Mouse (Mus musculus) MN1 (cell line): ENCODE data around the gene Cacna1c.

Experiments
- DNase-seq: peaks from one replicate; pipeline ENCODE4 v3.0.0-alpha.2; 2016; ENCODE audit warnings: low spot score

Cacna1c gene

DNA sequence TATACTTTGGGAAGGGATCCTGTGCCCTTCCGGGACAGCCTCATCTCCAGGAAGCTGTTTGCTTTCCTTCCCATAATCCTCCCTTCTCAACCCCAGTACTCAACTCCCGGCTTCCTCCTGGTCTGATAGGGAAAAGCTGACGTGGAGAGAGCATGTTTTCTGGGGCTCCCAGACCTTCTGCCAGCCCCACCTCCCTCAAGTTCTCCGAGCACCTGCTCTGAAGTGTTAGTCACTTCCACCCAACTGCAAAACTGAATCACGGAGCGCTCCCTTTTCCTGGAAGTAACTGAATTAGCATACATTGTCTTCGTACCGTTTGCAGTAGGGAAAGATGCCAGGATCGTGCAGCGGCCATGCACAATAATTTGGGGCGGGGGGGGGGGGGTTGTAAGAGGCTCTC lies 393.9 kb downstream of the Cacna1c start:
- peak; percentile 19 for DNase-seq

DNA sequence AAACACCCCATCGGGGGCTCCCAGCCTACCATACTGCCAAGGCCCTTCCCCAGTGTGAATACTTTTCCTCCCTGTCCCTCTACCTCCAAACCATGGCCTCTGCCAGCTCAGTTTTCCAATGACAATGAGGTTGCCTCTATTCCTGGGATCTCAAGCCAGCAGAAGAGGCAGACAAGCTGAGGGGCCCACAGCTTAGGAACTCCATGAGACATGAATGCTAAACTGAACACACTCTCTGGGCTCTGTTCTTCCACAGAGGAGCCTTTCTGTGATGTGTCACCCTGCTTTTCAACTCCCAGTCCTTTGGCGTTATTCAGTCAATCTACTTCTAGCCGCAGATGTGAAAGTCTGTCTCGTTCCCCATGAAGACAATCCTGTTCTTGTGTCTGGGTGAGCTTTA lies 399.8 kb downstream of the Cacna1c start:
- DNase-seq: no peak

DNA sequence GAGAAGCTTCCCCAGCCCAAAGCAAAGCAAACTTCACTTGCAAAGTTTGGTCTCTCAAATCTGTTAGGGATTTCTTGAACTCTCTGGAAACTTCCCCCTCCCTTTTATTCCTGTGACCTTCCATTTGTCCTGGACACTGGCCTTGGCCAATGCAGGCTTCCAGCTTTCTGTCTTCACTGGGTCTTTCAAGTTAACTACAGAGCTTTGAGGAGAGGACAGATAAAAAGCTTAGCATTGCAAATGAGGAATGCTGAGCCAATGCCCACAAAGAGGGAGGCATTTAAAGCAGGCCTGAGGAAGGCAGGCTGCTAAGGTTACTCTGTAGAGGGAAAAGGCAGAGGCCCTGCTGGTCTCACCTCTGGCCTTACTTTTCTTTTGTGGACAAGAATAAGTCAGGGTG lies 400.5 kb downstream of the Cacna1c start:
- DNase-seq: no peak

DNA sequence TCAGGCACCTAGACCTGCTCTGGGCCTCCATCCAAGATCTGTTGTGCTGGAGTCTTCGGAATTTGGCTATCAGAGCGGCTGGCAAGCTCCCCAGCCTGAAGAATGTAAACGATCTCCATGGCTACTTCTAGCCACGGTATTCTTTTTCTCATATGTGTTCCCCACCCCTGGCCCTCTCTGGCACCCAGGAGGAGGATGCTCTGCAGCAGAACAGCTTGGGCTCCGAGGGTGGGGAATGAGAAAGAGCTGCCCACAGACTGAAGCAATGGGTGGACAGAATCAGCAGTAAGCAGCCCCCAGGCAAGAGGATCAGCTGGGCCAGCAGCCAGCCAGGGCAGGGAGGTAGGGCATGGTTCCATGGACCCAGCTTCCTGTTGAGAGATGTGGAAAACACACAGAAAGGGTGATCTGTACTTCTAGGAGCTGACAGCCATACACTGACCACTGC lies 404.3 kb downstream of the Cacna1c start:
- DNase-seq: no peak

DNA sequence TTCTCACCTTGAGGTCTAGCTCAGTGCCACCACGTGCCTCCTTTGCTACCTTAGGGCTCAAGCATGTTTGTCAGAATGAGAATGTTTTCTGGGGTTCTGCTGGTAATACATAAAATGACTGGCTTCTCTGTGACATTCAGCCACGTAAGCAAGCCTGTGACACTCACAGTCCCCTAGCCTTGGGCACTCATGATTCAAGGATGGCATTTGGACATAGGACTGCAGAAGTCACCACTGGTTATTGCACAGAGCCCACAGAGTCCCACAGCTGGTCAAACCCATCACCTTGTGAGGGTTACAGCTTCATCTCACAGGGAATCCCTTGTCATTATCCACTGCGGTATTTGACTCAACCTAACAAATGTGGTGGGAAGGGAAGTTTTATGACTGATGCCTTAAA lies 408.3 kb downstream of the Cacna1c start:
- DNase-seq: no peak

DNA sequence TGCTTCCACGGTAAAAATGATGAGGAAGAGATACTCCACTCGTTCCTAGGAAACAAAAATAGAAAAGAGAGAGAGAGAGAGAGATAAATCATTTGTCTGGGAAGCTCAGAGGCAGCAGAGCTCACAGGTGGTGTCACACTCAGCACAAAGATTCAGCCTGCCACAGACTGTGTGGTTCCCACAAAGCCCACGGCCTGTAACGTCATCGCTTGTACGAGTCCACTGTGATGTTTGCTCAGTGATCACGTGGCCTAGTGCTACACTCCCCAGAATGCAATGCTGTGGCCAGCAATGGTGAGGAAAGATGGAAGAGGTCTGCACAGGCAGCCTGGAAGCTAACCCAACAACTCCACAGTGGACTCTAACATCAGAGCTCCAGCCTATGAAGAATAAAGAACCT lies 415.9 kb downstream of the Cacna1c start:
- DNase-seq: no peak

DNA sequence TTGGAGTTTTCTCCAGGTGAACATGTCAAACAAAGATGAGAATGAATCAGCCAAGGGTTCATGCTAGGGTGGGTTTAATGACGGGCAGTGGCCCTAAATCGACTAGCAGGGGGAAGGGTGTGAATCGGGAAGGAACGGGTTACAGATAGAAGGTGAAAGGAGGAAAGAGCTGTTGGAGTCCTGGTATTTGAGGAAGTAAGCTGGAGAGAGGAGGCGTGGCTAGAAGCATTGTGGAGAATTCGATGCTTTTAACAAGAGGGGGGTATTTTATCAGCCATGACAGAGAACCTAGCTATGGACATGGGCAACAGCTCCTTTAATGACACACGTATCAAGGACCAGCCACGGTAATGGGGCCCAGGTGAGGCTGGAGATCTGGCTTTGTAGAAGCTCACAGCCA lies 417.0 kb downstream of the Cacna1c start:
- DNase-seq: no peak

DNA sequence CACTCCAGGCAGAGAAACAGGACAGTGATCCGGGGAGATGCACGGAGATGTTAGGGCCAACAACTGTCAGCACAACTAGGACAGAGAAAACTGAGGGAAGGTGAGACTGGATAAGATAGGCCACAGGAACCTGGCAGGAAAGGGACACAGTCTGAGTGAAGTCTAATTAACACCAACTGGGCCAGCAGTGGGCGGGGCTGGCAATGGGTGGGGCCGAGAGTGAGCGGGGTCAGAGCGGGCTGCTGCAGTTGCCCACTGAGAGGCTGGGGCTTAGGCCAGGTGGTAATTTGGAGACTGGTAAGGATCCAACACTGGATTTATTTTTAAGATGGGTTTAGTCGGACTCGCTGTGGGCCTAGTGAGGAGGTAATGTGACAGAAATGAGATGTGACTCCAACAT lies 418.8 kb downstream of the Cacna1c start:
- no peak for DNase-seq

DNA sequence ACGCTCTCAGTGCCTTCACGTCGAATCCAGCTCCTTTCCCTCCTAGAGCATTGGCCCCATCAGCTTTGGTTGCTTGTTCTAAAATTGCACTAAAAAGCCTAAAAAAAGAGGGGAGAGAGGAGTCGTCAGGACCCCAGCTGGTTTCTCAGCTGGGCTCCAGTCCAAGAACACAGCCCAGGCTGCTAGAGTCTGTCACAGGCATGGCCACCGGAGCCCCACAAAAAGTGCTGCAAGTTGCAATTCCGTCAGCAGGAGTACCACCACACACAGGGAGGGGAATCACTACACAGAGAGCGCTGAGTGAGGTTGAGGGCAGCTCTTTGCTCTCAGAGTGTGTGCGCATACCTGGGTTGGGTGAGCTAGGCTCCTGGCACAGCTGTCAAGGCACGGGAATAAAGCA lies 419.8 kb downstream of the Cacna1c start:
- DNase-seq: no peak

DNA sequence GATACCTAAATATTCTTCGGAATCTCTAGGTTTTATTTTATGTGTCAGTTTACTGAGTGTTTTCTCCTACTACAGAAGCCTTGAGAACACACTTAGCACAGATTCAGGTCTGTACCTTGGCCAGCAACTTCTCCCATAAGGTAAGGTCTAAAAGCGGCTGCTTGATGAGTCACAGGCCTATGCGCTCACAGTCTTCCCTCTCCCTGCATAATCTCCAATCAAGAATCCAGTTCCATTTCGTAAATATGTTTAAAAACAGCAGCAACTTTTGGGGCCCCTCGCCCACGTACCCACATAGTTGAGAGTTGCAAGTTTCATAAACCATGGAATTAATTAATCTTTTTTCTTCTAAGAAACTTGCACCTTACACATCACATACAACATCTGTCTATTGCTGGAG lies 423.6 kb downstream of the Cacna1c start:
- DNase-seq: no peak

DNA sequence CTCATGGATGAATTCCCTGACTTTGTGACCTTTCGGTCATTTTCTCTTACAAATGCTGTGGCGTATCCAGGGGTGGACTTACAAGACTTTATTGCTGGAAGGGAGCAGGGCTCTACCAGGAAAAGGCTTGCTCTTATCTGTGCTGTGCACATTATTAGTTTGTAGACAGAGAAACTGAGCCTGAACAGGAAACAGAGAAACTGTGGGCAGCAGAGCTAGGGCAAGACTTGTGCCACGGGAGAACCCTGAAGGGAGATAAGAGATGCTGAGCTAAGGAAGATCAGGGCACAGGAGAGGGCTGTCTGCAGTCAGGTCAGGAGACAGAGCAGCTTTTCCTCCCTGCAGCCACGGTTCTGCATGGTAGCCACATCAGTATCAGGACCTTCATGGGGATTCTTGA lies 425.1 kb downstream of the Cacna1c start:
- DNase-seq: no peak

DNA sequence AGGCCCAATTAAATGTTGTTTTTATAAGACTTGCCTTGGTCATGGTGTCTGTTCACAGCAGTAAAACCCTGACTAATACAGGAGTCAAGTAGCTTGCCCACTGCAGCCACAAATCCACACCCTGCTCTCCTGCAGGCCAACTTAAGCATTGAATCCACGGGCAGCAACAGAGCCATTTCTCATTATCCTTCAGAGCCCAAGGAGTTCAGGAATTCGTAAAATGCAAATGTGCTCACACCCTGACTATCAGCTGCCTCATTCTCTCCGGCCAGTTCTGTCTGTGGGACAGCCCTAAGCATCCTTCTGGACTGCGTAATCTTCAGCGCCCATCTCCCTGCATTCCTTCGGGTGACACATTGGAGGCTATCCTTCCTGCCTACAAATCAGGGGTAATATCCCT lies 425.8 kb downstream of the Cacna1c start:
- no peak for DNase-seq

DNA sequence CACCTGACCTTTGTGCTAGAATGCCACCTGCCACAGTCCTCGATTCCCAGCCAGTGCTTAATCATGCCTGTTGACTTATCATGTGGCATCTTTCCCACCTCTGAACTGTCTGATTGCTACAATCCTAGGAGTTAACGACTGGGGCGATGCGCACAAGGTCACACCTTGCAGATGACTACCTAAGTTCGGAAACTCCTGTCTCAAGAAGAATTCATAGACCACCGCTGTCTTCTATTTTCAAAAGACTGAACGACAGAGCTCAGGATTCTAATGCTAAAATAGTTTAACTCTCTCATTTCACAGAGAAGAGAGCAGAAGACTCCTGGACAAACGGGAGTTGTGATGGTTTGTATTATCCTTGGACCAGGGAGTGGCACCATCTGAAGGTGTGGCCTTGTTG lies 426.4 kb downstream of the Cacna1c start:
- no peak for DNase-seq

DNA sequence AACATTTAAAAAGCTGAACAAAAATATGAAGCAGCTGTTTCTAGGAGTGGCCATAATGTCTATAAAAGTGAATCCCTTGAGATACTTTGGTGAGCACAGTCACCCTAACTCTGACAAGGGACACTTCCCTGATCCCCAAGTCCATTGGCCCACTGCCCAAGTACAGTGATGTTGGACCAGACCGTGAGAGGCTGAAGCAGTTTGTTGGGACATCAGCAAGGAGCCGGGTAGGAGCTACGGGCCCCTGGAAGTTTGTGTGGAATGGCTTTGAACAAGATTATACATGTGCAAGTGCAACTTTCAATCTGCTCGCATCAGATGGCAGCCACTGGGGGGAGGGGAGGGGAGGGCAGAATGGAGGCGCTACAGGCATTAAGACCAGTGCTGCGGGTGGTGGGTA lies 428.5 kb downstream of the Cacna1c start:
- DNase-seq: no peak

DNA sequence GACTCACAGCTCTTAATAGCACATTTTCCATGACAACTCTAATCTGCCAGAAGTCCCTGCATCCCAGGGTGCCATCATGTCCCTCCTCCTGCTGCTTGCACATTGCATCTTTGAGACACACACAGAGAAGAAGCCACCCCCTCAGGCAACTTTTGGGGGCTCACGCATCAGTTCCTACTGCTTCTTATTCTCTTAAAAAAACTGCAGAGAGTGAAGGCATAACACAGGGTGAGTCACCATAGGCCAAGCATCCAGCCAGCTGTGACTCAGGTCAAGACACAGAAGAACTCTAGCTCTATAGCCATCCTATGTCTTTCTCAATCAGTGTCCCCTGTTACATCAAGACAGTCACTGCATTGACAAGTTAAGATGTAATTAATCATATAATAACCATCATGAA lies 431.0 kb downstream of the Cacna1c start:
- DNase-seq: no peak

DNA sequence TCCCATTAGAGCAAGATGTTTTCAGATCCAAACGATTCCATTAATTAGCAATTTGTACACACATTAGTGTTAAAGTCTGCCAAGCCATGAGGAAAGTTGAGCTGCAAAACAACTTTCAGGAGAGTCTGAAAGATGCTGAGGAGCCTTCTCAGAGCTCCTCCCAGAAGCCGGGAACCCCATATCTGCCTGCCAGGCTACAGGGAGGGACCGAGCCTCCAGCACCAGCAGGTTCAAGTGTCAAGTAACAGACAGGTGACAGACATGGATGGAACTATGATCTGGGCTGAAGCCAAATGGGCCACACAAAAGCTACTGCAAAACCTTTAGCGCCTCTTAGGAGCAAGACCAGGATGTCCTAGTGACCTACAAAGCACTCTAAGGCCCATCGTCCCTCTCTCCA lies 437.2 kb downstream of the Cacna1c start:
- DNase-seq: no peak

DNA sequence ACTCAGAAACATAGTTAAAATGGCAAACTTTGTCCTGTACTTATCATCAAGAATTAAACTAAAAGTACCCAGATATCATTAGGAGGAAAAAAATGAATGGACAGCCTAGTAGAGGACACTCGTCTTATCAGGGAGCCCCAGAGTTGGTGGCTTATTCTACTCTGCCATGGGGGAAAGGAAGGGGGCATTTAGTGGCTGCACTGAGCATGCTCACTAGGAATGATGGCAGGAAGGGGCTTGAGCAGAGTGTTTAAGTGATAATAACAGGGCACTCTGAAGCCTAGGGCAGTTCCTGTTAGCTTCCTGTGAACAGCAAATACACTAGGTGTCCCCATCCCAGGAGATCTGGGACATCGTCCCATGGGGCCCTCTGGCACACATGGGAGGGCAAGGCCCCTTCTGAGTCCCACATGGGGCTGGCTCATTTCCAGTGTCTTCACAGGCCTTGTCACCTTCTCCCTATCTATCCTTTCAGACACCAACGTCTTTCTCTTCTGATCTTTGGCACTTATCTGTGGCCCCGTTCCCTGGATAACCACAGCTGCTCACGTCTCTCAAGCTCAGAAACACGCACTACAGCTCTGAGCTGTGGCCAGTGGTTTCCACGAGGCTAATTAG lies 437.8 kb downstream of the Cacna1c start:
- DNase-seq: no peak

DNA sequence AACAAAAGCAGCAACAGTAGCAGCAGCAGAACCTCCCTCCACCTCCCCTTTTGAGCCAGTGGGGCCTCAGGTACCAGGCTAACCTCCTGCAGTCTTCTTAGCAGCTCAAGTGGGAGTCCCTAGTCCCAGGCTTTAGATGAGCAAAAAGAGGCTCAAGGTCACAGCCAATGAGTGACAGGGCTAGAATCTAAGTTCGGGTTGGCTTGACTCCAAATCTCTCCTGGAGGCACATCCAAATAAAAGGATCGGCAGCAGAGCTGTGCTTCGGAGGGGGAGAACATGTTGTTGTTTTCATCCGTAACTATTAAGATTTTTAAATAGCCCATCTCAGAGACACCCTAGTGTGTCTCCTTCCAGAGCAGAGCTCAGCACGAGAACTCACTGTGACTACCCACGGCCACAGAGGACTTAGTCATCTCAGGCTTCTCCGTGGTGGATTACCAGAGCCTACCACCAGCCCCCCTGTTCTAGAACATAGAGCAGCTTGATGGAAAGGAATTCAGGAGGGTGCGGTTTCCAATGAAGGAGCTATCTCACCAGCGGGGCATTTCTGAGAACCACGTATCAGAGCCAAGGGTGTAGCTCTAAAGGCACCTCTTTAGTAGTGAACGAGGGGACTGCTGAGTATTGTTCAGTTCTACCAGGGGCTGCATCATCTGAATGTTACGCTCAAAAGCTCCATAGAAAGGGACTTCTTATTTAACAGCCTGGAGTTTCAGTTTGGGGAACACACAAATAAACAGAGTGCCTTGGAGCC lies 438.5 kb downstream of the Cacna1c start:
- no peak for DNase-seq

DNA sequence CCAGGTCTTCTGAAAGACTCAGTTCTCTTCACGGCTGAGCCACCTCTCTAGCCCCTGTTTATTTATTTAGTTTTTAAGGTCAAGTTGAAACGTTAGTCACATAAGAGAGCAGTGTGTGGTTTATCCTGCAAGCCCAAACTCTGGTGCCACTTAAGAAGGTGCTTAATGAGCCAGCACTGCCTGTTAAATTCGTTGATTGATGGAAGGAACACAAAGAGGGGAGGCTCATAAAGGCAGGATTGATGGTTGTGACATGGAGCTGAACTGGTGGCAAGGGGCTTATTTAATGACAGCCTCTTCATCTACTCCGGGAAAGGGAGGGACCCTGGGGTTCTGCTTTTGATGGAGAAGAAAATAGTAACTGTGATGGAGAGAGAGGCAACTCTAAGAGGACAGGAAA lies 439.7 kb downstream of the Cacna1c start:
- DNase-seq: no peak

DNA sequence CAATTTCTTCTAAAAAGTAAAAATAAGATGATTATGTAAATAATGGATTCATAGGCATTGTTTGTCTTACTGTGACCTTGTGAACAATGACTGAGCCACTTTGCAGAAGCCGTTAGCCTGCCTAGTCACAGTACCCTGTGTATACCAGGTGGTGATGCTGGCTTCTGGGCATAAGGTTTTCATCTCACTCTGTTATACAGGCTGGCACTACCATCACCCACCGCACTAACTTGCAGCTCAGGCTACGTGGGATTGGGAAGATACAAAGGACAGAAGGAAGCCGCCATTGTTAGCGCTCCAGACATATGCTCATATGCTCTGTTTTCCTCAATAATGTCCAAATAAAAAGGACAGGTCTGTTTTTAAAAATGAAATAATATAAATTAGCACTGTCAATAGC lies 440.4 kb downstream of the Cacna1c start:
- no peak for DNase-seq

DNA sequence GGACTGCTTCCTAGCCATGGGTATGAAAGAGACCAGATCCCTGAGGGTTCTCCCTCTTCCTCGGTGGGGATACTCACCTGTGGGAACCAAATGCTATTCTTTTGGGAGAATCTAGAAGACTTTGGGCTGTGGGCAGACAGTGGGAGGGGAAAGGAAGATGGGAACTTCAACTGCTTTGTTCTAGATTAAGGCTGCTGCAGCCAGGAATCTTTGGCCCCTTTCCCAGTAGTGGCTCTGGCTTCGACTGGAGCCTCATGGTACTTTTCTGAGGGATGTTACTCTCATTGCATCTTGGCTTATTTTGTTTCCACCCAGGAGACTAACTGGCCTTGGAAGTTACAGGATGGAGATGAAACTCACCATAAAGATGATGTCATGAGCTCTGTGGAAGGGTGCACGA lies 441.8 kb downstream of the Cacna1c start:
- DNase-seq: peak; percentile 66

DNA sequence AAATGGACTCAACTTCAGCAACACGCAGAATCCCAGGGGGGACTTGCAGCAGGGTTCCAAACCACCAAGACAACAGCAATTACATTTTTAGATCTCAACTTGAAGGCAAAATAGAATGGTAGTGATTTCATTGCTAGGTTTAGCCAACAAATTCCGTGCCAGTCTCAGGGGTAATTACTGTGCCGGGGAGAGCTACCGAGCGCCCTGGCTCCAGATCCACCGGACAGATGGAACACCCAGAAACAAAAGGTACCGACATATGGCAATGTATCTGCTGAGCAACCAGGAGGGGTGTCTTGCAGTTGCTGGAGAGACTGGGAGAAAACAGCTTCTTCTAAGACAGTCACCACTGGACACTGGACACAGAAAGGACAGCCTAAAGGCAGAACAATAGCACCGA lies 442.4 kb downstream of the Cacna1c start:
- DNase-seq: no peak

DNA sequence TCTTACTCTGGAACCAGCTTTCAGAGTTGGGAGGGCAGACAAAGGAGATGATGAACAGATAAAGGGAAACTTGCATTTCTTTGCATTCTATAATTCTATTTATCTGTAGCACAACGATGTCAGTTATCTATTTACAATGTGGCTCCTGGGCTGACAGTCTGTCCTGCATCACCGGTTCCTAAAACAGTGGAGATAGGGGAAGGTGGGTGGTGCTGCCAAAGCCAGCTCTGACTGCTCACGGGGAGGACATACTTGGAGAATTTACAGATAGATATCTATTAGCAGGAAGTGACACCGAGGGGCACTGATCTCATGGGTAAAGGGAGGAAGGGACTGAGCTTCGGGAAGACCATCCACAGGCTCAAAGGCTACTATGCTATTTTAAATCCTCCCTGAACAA lies 443.2 kb downstream of the Cacna1c start:
- no peak for DNase-seq

DNA sequence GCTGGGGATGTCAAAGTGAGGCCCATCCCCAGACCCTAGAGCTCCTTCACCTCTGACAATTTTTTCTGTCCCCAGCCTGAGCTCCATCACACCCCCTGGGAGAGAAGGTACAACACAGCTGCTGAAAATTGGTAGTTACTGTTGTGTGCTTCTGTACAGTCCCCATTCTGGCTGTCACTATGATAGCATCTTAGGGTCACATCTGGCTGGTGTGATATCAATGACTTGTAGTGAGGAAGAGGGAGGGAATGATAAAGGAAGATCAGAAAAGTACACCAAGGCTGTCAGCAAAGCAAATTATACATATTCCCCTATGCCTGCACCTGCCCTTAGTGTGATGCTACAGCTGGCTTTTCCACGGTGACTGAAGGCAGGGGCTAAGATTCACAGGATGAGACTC lies 446.9 kb downstream of the Cacna1c start:
- DNase-seq: no peak
